Mouse (Mus musculus) forebrain, embryonic 15.5 days (tissue): Measurements from ENCODE around the gene Rab3gap2. TPM values are rescaled to one million over a fixed set of nuclear protein-coding genes. Genes with fewer than 3 reads are reported as not detected.
A peak's percentile ranks its signal among the peaks of the same experiment; 100 is the strongest.
"Not testable (repeated sequence)": the region's sequence is repeated elsewhere in the genome, so short reads cannot be mapped to it uniquely, and the experiment has no call there.

Source experiments
- ATAC-seq: fragments of 200-750 bp; cut with Nextera tagmentation; replicated peaks from 2 replicates; pipeline ENCODE4 v1.8.0; 2017; ENCODE audit warnings: mild to moderate bottlenecking, moderate TSS enrichment, moderate library complexity
- H3K27ac ChIP-seq: fragments of 300-500 bp; sonication (generic); replicated peaks from 2 replicates; pipeline ENCODE4 v1.5.1; 2015; ENCODE audit warnings: mild to moderate bottlenecking, inconsistent platforms
- H3K27me3 ChIP-seq: fragments of 300-500 bp; sonication (generic); 2 replicates; pipeline ENCODE4 v1.6.1; 2015; ENCODE audit warnings: inconsistent platforms
- H3K36me3 ChIP-seq: fragments of 300-500 bp; sonication (generic); 2 replicates; pipeline ENCODE4 v1.6.1; 2015; ENCODE audit warnings: mild to moderate bottlenecking, inconsistent platforms
- H3K4me1 ChIP-seq: fragments of 300-500 bp; sonication (generic); 2 replicates; pipeline ENCODE4 v1.6.1; 2015; ENCODE audit warnings: inconsistent platforms
- H3K4me2 ChIP-seq: fragments of 300-500 bp; sonication (generic); replicated peaks from 2 replicates; pipeline ENCODE4 v1.6.1; 2015; ENCODE audit warnings: mild to moderate bottlenecking, inconsistent platforms
- H3K4me3 ChIP-seq: fragments of 300-500 bp; sonication (generic); 2 replicates; pipeline ENCODE4 v1.5.1; 2015; ENCODE audit warnings: mild to moderate bottlenecking, inconsistent platforms
- H3K9ac ChIP-seq: fragments of 300-500 bp; sonication (generic); replicated peaks from 2 replicates; pipeline ENCODE4 v1.6.1; 2015; ENCODE audit warnings: mild to moderate bottlenecking, inconsistent platforms
- H3K9me3 ChIP-seq: fragments of 300-500 bp; sonication (generic); 2 replicates; pipeline ENCODE4 v1.6.1; 2016; ENCODE audit warnings: inconsistent platforms
- WGBS: fragments of 180-500 bp; shearing (Covaris S2); methylation state at CpG from one replicate; pipeline ENCODE4 v1.1.7; 2015; ENCODE audit warnings: mixed read lengths; 5-methylcytosine and 5-hydroxymethylcytosine counted together
- polyA plus RNA-seq: library from polyadenylated mRNA; unstranded; fragments of >200 nt; fragmentation: Nextera tagmentation; extraction: Ambion mirVana; gene quantifications from 2 replicates; pipeline ENCODE4 v1.2.1, GENCODE M21; 2015

Rab3gap2 gene
- polyA plus RNA-seq, 1 experiment from 2014 or later, result 25.8 TPM

DNA sequence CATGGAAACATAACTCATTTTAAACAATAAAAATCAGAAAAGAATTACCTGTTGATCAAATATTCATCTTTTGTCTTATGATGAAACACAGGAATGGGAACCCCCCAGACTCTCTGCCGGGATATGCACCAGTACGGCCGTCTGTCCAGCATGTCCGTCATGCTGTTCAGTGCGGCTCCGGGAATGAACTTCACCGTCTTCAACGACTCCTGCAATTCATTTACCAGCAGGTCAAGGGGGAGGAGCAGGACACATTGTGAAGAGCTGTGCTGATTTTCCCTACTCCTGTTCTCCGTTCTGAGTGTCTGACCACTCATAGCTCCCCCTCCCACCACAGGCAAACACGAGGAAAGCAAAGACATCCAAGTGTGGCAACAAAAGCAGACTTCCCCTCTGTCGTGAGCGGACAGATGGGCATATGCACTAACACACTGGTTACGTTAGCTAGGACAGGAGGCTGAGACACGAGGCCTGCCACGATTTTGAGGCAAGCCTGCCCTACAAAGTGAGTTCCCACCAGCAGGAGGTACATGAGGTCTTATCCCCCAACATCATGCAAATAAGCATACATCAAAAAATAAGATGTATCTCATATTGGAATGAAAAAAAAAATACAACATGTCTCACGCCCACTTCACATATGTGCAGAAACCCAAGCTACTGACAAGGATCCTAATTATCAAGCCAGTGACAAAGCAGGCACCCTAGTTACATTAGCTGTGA lies 112.1 kb downstream of the Rab3gap2 start:
- no peaks in the 10 kb centered on the region for H3K4me1 ChIP-seq
- H3K4me3 ChIP-seq, result no peak overlapping the region
- no peak overlapping the region for H3K9ac ChIP-seq
- WGBS, result 82% methylated on average over 16 of the region's 16 CpGs
- no peaks in the 10 kb centered on the region for H3K9me3 ChIP-seq
- no peak overlapping the region for H3K27ac ChIP-seq
- H3K27me3 ChIP-seq, result no peaks in the 10 kb centered on the region
- no peak overlapping the region for H3K4me2 ChIP-seq
- no peak for ATAC-seq
- peaks cover 58% of the 10 kb centered on the region for H3K36me3 ChIP-seq

DNA sequence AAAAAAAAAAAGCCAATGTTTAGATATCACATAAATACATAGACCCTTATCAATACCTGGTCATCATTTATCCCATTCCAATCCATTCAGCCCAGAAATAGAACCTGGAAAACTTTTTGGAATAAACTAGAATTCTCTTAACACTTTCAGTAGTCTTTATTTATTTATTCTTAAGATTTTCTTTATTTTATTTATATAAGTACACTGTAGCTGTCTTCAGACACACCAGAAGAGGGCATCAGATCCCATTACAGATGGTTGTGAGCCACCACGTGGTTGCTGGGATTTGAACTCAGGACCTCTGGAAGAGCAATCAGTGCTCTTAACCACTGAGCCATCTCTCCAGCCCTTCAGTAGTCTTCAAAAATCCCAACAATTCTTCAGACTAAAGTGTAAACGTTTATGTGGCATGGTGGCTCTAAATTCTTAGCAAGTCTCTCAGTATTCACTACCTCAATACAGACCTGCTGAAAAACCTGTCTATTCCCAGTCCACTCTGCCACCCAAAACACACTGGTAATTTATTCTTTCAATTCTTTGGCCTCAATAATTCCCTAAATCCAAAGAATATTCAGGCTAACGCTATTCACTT lies 123.9 kb downstream of the Rab3gap2 start:
- H3K9ac ChIP-seq, ATAC-seq, H3K9me3 ChIP-seq, H3K27me3 ChIP-seq, H3K27ac ChIP-seq: not testable (repeated sequence)
- Histone ChIP-seq H3K36me3 (peaks cover 39% of the 10 kb centered on the region), H3K4me3 (peak overlapping the region; percentile 84), H3K4me2 (peak overlapping the region; percentile 66), H3K4me1 (peaks cover 21% of the 10 kb centered on the region)
- 58% methylated on average over 3 of the region's 3 CpGs for WGBS

DNA sequence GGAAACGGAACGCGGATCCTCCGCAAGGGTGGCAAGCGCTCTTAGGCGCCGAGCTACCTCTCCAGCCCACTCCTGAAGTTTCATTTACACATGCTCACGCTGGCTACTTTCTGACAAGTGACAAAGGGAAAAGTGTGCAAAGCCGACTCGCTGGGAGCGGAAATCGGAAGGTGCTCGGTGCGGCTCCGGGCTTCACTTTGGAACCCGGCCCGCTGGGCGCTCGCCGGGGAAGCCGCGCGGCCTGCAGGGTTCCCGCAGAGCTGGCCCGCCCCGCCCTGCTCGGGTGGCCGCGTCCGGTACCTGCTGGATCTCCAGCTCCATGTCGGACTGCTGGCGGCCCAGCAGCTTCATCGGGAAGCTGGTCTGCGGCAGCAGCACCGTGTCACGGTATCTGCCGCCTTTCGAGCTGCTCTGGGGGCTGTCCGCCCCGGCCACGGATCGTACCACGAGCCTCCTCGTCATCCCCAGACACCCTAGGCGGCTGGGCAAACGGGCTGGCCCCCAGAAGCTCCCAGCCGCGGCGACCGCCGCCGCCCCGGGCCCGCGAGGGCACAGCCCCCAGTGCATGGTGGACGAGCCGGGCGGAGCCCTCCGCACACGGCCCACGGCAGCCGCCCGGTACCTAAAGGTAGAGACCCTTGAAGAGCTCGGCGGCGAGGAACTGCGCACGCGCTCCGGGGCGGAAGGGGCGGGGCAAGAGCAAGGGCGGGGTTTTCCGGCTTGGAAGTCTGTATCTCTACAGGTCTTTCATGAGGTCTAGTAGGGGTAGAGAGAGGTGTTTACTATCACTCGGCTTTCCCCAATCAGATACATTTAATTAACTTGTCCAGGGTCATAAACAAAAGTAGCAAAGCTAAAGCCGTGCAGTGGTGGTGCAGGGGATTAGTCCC lies 125.0 kb downstream of the Rab3gap2 start, which contains the start of gene Iars2:
Iars2 (minus strand) TSS at position 676 of the 890 bp plus-strand sequence.
- no peaks in the 10 kb centered on the region for H3K9me3 ChIP-seq
- peak within 1 kb of the TSS; percentile 66 for H3K4me2 ChIP-seq
- H3K36me3 ChIP-seq, result peaks cover 28% of the 10 kb centered on the region
- H3K4me3 ChIP-seq, result peak within 1 kb of the TSS; percentile 84
- peak; percentile 90 for ATAC-seq
- H3K27me3 ChIP-seq, result no peaks in the 10 kb centered on the region
- H3K27ac ChIP-seq, result peak within 1 kb of the TSS; percentile 94
- WGBS, result under 1% methylated on average over 76 of the region's 76 CpGs
- peak within 1 kb of the TSS; percentile 93 for H3K9ac ChIP-seq
- H3K4me1 ChIP-seq, result peaks cover 32% of the 10 kb centered on the region

DNA sequence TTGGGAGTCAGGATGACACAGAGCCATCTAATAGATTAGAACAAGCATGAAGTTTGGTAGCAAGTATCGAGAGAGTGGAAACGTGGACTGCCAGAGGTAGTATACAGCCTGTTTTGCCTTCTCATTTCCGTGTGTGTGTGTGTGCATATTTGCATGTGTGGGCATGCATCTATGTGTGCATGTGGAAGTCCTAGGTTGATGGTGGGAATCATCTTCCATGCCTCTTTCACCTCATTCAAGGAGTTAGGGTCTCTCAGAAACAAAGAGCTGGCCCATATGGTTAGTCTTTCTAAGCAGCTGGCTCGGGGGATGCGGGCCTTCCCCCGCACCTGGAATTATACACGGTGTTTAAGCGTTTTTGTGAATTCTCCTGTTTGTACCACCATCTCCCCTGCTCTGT lies 125.9 kb downstream of the Rab3gap2 start:
- no peak for ATAC-seq
- Histone ChIP-seq H3K9me3 (no peaks in the 10 kb centered on the region), H3K36me3 (peaks cover 21% of the 10 kb centered on the region), H3K27me3 (no peaks in the 10 kb centered on the region), H3K4me1 (peaks cover 40% of the 10 kb centered on the region), H3K9ac (no peak overlapping the region), H3K27ac (no peak overlapping the region), H3K4me3 (peak overlapping the region; percentile 84), H3K4me2 (peak overlapping the region; percentile 66; the same call in 1 of the 2 replicates)
- WGBS, result 90% methylated on average over 8 of the region's 8 CpGs

DNA sequence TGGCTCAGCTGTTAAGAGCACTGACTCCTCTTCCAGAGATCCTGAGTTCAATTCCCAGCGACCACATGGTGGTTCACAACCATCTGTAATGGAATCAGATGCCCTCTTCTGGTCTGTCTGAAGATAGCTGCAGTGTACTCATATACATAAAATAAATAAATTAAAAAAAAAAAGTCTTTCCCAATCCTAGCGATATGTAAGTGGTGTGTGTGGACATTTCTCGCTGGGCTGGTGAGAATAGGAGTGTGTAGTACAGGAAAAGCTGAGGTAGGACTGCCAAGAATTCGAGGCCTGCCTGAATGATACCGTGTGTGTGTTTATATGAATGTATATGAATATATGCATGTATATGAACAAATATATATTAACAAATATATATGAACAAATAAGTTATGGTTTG lies 127.4 kb downstream of the Rab3gap2 start:
- no peak for ATAC-seq
- Histone ChIP-seq H3K4me3 (peak overlapping the region; percentile 58), H3K27me3 (no peaks in the 10 kb centered on the region), H3K9ac (no peak overlapping the region), H3K4me1 (peaks cover 41% of the 10 kb centered on the region), H3K36me3 (peaks cover 8% of the 10 kb centered on the region), H3K9me3 (no peaks in the 10 kb centered on the region), H3K4me2 (peak overlapping the region; percentile 49), H3K27ac (peak overlapping the region; percentile 91)
- WGBS, result 52% methylated on average over 5 of the region's 5 CpGs

DNA sequence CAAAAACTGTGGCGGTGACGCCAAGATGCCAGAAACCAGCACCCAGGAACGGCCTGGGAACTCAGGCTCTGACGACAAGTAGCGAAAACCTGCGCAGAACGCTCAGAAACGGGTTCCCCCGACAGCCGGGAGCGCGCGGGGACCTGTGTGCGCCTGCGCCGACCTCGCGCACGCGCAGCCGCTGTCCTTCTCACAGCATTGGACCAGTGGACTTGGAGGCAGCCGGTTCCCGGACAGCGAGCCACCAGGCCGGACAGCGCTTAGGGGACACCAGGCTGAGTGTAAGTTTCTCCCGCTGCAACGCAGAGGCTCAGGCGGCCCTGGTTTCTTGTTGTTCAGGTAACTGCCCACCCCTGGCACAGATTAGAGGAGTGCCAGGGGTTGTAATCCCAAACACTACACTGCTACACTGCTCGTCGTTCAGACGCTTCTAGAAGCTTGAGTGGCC lies 128.1 kb downstream of the Rab3gap2 start, which contains the start of gene Bpnt1:
Bpnt1 (plus strand) TSS at position 167 of the 448 bp plus-strand sequence.
- H3K4me3 ChIP-seq, result peak within 1 kb of the TSS; percentile 58
- H3K36me3 ChIP-seq, result peaks cover 2% of the 10 kb centered on the region
- WGBS, result under 1% methylated on average over 32 of the region's 32 CpGs
- no peaks in the 10 kb centered on the region for H3K27me3 ChIP-seq
- H3K27ac ChIP-seq, result peak within 1 kb of the TSS; percentile 91
- H3K9me3 ChIP-seq, result no peaks in the 10 kb centered on the region
- peak within 1 kb of the TSS; percentile 49 for H3K4me2 ChIP-seq
- peak; percentile 84 for ATAC-seq
- H3K9ac ChIP-seq, result peak within 1 kb of the TSS; percentile 63
- peaks cover 41% of the 10 kb centered on the region for H3K4me1 ChIP-seq

DNA sequence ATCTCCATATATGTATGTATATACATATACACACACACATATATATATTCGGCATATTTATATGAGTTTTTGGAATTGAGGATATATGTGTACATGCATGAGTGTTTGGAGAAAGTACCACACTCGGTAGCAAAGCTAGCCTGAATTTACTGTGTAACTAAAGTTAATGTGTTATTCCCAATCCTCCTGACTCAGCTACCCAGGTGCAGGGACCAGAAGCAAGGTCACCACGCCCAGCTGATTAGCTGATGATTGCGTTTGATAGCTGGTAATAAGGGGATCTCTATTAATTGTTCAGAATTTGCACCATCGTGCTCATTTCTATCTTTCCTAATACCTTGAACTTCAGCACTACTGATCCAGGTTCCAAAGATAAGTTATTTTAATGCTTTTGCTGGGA lies 129.7 kb downstream of the Rab3gap2 start:
- no peaks in the 10 kb centered on the region for H3K27me3 ChIP-seq
- no peak for ATAC-seq
- WGBS, result 91% methylated on average over 5 of the region's 5 CpGs
- no peaks in the 10 kb centered on the region for H3K9me3 ChIP-seq
- no peaks in the 10 kb centered on the region for H3K36me3 ChIP-seq
- no peak overlapping the region for H3K27ac ChIP-seq
- H3K4me1 ChIP-seq, result peaks cover 34% of the 10 kb centered on the region
- no peak overlapping the region for H3K4me2 ChIP-seq
- no peak overlapping the region for H3K4me3 ChIP-seq
- 0 out of 2 replicates have a peak overlapping the region, but pooled peaks have one; percentile 13 for H3K9ac ChIP-seq

DNA sequence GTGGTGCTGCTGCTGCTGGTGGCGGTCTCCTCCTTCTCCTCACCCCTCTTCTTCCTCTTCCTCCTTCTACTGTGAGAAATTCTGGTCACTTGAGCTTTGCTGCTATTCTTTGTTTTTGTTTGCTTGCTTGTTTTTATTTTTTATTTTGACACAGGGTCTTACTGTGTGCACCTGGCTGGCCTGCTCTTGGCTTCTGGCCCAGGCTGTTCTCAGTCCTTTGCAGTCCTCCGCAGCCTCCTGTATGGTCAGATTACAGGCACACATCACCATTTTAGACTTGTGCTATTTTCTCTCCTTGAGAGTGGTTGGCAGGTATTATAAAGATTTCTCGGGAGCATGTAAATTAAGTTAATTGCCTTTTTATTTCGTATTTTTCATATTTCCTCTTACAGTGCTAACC lies 130.2 kb downstream of the Rab3gap2 start:
- H3K4me2 ChIP-seq, result no peak overlapping the region
- no peaks in the 10 kb centered on the region for H3K9me3 ChIP-seq
- H3K9ac ChIP-seq, result no peak overlapping the region; the same call in 1 of the 2 replicates
- no peaks in the 10 kb centered on the region for H3K27me3 ChIP-seq
- WGBS, result 76% methylated on average over 4 of the region's 4 CpGs
- no peaks in the 10 kb centered on the region for H3K36me3 ChIP-seq
- H3K4me3 ChIP-seq, result no peak overlapping the region
- no peak overlapping the region for H3K27ac ChIP-seq
- ATAC-seq, result no peak
- H3K4me1 ChIP-seq, result peaks cover 34% of the 10 kb centered on the region

DNA sequence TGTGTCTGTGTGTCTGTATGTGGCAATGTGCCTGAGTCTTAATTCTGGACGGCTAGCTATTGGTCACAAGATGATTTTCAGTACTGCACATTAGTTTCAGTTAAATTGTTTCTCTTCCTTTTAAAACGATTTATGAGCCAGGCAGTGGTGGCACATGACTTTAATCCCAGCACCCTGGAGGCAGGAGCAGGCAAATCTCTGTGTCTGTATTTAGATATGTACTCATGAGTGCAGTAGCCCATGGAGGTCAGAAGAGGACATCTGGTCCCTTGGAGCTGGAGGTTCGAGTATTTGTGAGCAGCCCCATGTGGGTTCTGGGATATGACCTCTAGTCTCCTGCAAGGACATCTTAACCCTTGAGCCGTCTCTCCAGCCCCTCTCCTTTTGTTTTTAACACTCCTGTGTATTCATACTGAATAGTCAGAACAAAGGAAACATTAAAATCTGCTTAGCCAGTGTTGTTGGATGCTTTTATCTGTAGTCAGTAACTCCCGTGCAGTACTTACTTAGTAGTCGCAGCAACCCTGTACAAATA lies 131.4 kb downstream of the Rab3gap2 start:
- Histone ChIP-seq H3K36me3 (peaks cover 7% of the 10 kb centered on the region), H3K27ac (no peak overlapping the region), H3K4me2 (no peak overlapping the region), H3K4me1 (peaks cover 29% of the 10 kb centered on the region), H3K9me3 (no peaks in the 10 kb centered on the region), H3K27me3 (no peaks in the 10 kb centered on the region), H3K4me3 (no peak overlapping the region), H3K9ac (no peak overlapping the region)
- ATAC-seq, result no peak
- WGBS, result 67% methylated on average over 6 of the region's 6 CpGs
